In genomic region chr10:66850972-66851478, GRCm38 (mm10) we compare ENCODE assay signal across 21 mouse cellular contexts.
DNase-seq lines count a peak whose midpoint lies in the region; TF ChIP-seq lines count a peak whose summit lies in the region.
"Had no signal": no experiment of that assay in that cellular context is flagged by ENCODE, and none has a peak within 500 bp of the region (broad histone marks: within the 10 kb centered on the region; RNA-seq: fewer than 3 reads in every experiment).

No protein-coding gene starts in this region.

- peak overlapping the region; percentile 100 for H3K27ac ChIP-seq in macrophage
- H3K27ac ChIP-seq: embryonic facial prominence, embryonic 13.5 days; forebrain, embryonic 13.5 days; heart, embryonic 10.5 days; heart, embryonic 15.5 days; hindbrain, embryonic 15.5 days had no signal

- H3K27me3 ChIP-seq in C2C12 (ENCODE audit: control insufficient read depth, insufficient read depth, insufficient read length), result no peaks in the 10 kb centered on the region
- H3K27me3 ChIP-seq: embryonic facial prominence, embryonic 13.5 days; forebrain, embryonic 13.5 days; heart, embryonic 15.5 days; hindbrain, embryonic 15.5 days had no signal

- H3K79me3 ChIP-seq in C2C12 (ENCODE audit: low read depth), result no peaks in the 10 kb centered on the region

- TF ChIP-seq CTCF in C2C12 (IDR thresholded peaks at IDR 0.05; ENCODE audit: control insufficient read depth, insufficient read depth, insufficient read length), result no peak

- H3K4me3 ChIP-seq in C2C12 (ENCODE audit: insufficient read depth, poor library complexity, severe bottlenecking) (no peak overlapping the region), macrophage (ENCODE audit: inconsistent target) (no peak overlapping the region)
- H3K4me3 ChIP-seq: embryonic facial prominence, embryonic 13.5 days; forebrain, embryonic 13.5 days; heart, embryonic 10.5 days; heart, embryonic 15.5 days; hindbrain, embryonic 15.5 days had no signal

- no peaks in the 10 kb centered on the region for H3K36me3 ChIP-seq in C2C12 (ENCODE audit: control insufficient read depth, insufficient read depth)
- H3K36me3 ChIP-seq in macrophage (ENCODE audit: inconsistent target), result no peaks in the 10 kb centered on the region
- H3K36me3 ChIP-seq: embryonic facial prominence, embryonic 13.5 days; heart, embryonic 10.5 days; heart, embryonic 15.5 days; hindbrain, embryonic 15.5 days had no signal

- H3K79me2 ChIP-seq in C2C12 (ENCODE audit: control insufficient read depth, insufficient read depth) (no peaks in the 10 kb centered on the region), macrophage (ENCODE audit: inconsistent target) (no peaks in the 10 kb centered on the region)

- WGBS in macrophage (ENCODE audit: missing documents), result 61% methylated on average over 4 of the region's 4 CpGs

- no peak overlapping the region for H3ac ChIP-seq in C2C12 (ENCODE audit: control insufficient read depth, insufficient read length, low read depth)

- DNase-seq in 3T3-L1 (ENCODE audit: low read depth, low spot score), result peak; percentile 88
- DNase-seq in NIH3T3 (ENCODE audit: low read depth), result peak; percentile 88
- DNase-seq in embryo, embryonic 10 days (ENCODE audit: low spot score), result no peak
- no peak for DNase-seq in frontal cortex, postnatal 25 days (ENCODE audit: low spot score in 2 of 2)
- no peak for DNase-seq in natural killer cell, adult 2 months (ENCODE audit: low spot score in 2 of 2)
- DNase-seq: adrenal gland, adult 8-10 months; adrenal gland, postnatal 36 days; cerebellum, adult 11-12 months; cerebellum, adult 9-10 months; cerebellum, postnatal 25 days; gastrocnemius, postnatal 36 days; heart, adult 18-20 months; heart, postnatal 14 days; kidney, adult 8-10 months had no signal

TF ChIP-seq in C2C12, 6 proteins besides CTCF, POLR2A, EP300 and RAD21:
- no peak for TF ChIP-seq MAX (IDR thresholded peaks at IDR 0.05)
- TF ChIP-seq CEBPB (IDR thresholded peaks at IDR 0.05; ENCODE audit: low read depth), result no peak
- TF ChIP-seq MYOD1 (IDR thresholded peaks at IDR 0.05; ENCODE audit: control insufficient read depth, insufficient read length, low read depth), result peak; percentile 74
- no peak for TF ChIP-seq USF1 (IDR thresholded peaks at IDR 0.05; ENCODE audit: low read depth)
- TF ChIP-seq MYOG (IDR thresholded peaks at IDR 0.05; ENCODE audit: control insufficient read depth, extremely low read depth, insufficient read length), result no peak
- peak; percentile 74 for TF ChIP-seq FOSL1 (IDR thresholded peaks at IDR 0.05; ENCODE audit: insufficient read depth, low read length, poor library complexity, severe bottlenecking)
TF ChIP-seq in C2C12: peak in this region for 2.

Comparison
In these comparisons a context has a peak if more than half of its experiments do, and no peak if none do; other contexts are left out.
1. DNase-seq: peak in 3T3-L1 (single experiment) and NIH3T3 (single experiment); none in embryo, embryonic 10 days (single experiment), frontal cortex, postnatal 25 days (0 of 2) and natural killer cell, adult 2 months (0 of 2).